Comparison of ENCODE assay signal across 8 mouse cellular contexts in the genomic region with DNA sequence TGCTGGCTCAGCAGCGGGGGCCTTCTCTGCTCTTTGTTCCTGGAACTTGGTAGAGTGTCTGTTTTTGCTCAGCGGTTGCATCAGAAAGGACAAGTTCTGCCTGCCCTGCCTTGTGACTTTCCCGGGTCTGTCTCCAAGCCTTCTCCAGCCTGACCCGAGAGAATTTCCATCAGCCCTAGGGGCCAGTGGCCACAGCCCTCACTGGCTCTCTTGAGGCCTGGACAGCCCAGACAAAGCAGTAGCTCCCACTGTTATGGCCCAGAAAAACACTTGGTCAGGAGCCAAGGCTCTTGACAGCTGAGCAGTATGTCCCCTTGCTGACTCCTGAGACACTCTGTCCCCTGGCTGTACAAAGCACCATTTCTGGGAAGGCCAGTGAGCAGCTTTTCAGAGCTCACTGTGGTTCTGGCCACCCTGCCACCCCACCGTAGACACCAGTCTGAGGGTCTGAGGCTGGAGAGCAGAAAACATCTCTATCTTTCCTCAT. TPM values are rescaled to one million over a fixed set of nuclear protein-coding genes. Genes with fewer than 3 reads are reported as not detected.
A peak's percentile ranks its signal among the peaks of the same experiment; 100 is the strongest.
DNase-seq lines count a peak whose midpoint lies in the region; ATAC-seq and TF ChIP-seq lines count a peak whose summit lies in the region.

A gene (plus strand): TSS at position 437 of the 487 bp plus-strand sequence.

- TF ChIP-seq POLR2A in olfactory bulb, adult 2 months (IDR thresholded peaks at IDR 0.05; ENCODE audit: insufficient read depth, low read depth, low read length), result no peak

- peak; percentile 84 for DNase-seq in adrenal gland, postnatal 10 days
- no peak for DNase-seq in forebrain, embryonic 10.5 days (ENCODE audit: extremely low spot score, low spot score)
- DNase-seq in kidney, postnatal 14 days, result peak; percentile 93
- no peak for DNase-seq in spleen, postnatal 4 days (ENCODE audit: low spot score in 2 of 2)

- 40% methylated on average over 5 of the region's 5 CpGs for WGBS in forebrain, embryonic 10.5 days
- WGBS in heart, embryonic 14.5 days, result 16% methylated on average over 5 of the region's 5 CpGs
- 55% methylated on average over 5 of the region's 5 CpGs for WGBS in liver, embryonic 12.5 days (ENCODE audit: insufficient replicate concordance)
- WGBS in olfactory bulb, adult 2 months, result 33% methylated on average over 5 of the region's 5 CpGs

- H3K9me3 ChIP-seq in E14TG2a.4 (ENCODE audit: low read length), result no peaks in the 10 kb centered on the region
- no peaks in the 10 kb centered on the region for H3K9me3 ChIP-seq in forebrain, embryonic 10.5 days
- no peaks in the 10 kb centered on the region for H3K9me3 ChIP-seq in heart, embryonic 14.5 days (ENCODE audit: control insufficient read depth, low read length)
- no peaks in the 10 kb centered on the region for H3K9me3 ChIP-seq in liver, embryonic 12.5 days (replicated peaks)

- peaks cover 39% of the 10 kb centered on the region for H3K36me3 ChIP-seq in E14TG2a.4 (ENCODE audit: insufficient read depth, low read length)
- H3K36me3 ChIP-seq in forebrain, embryonic 10.5 days (replicated peaks), result peaks cover 48% of the 10 kb centered on the region
- peaks cover 33% of the 10 kb centered on the region for H3K36me3 ChIP-seq in heart, embryonic 14.5 days (ENCODE audit: control insufficient read depth, insufficient read depth, low read length)
- H3K36me3 ChIP-seq in liver, embryonic 12.5 days, result peaks cover 44% of the 10 kb centered on the region

- H3K27ac ChIP-seq in forebrain, embryonic 10.5 days, result peak within 1 kb of the TSS; percentile 81
- peak within 1 kb of the TSS; percentile 92 to 96 for H3K27ac ChIP-seq in heart, embryonic 14.5 days (replicated peaks in 1 of 2; ENCODE audit: control insufficient read depth in 1 of 2, insufficient read depth in 1 of 2, low read depth in 2 of 2, low read length in 2 of 2)
- H3K27ac ChIP-seq in liver, embryonic 12.5 days, result peak within 1 kb of the TSS; percentile 72
- peak within 1 kb of the TSS; percentile 84 for H3K27ac ChIP-seq in olfactory bulb, adult 2 months (ENCODE audit: insufficient read depth, low read depth, low read length)

- H3K4me1 ChIP-seq in E14TG2a.4 (replicated peaks; ENCODE audit: low read depth, low read length), result peaks cover 79% of the 10 kb centered on the region
- peaks cover 30% of the 10 kb centered on the region for H3K4me1 ChIP-seq in forebrain, embryonic 10.5 days
- peaks cover 41 to 60% of the 10 kb centered on the region in 2 experiments for H3K4me1 ChIP-seq in heart, embryonic 14.5 days (ENCODE audit: control insufficient read depth in 2 of 2, insufficient read depth in 2 of 2, low read length in 2 of 2)
- peaks cover 34% of the 10 kb centered on the region for H3K4me1 ChIP-seq in liver, embryonic 12.5 days
- H3K4me1 ChIP-seq in olfactory bulb, adult 2 months (ENCODE audit: control insufficient read depth, insufficient read depth, low read length), result peaks cover 20% of the 10 kb centered on the region

- H3K4me3 ChIP-seq in E14TG2a.4 (replicated peaks; ENCODE audit: low read length), result peak within 1 kb of the TSS; percentile 30
- peak within 1 kb of the TSS; percentile 26 for H3K4me3 ChIP-seq in forebrain, embryonic 10.5 days
- peak within 1 kb of the TSS; percentile 1 to 2; a peak in 2 of 4 replicates for H3K4me3 ChIP-seq in heart, embryonic 14.5 days (ENCODE audit: control insufficient read depth in 1 of 2, insufficient read depth in 1 of 2, low read depth in 1 of 2, low read length in 2 of 2)
- peak within 1 kb of the TSS; percentile 25 for H3K4me3 ChIP-seq in liver, embryonic 12.5 days
- H3K4me3 ChIP-seq in olfactory bulb, adult 2 months (ENCODE audit: insufficient read depth, low read depth, low read length), result no peak within 1 kb of the TSS

- TF ChIP-seq CTCF in E14TG2a.4 (conservative IDR thresholded peaks at IDR 0.05; ENCODE audit: low read length), result no peak
- no peak for TF ChIP-seq CTCF in olfactory bulb, adult 2 months (IDR thresholded peaks at IDR 0.05; ENCODE audit: insufficient read depth, low read depth, low read length)

- ATAC-seq in heart, embryonic 14.5 days (ENCODE audit: insufficient number of reproducible peaks, insufficient read depth, low FRiP score, low read depth), result peak; percentile 68
- no peak for ATAC-seq in liver, embryonic 12.5 days

- no peaks in the 10 kb centered on the region for H3K27me3 ChIP-seq in E14TG2a.4 (ENCODE audit: insufficient read depth, low read length)
- H3K27me3 ChIP-seq in forebrain, embryonic 10.5 days (ENCODE audit: poor library complexity, severe bottlenecking), result no peaks in the 10 kb centered on the region
- H3K27me3 ChIP-seq in heart, embryonic 14.5 days (ENCODE audit: control insufficient read depth, insufficient read depth, low read length), result no peaks in the 10 kb centered on the region
- H3K27me3 ChIP-seq in liver, embryonic 12.5 days (replicated peaks), result no peaks in the 10 kb centered on the region

- H3K4me2 ChIP-seq in heart, embryonic 14.5 days (ENCODE audit: low read length), result peak within 1 kb of the TSS; percentile 53
- peak within 1 kb of the TSS; percentile 40 for H3K4me2 ChIP-seq in liver, embryonic 12.5 days

- peak within 1 kb of the TSS; percentile 66 for H3K9ac ChIP-seq in heart, embryonic 14.5 days (ENCODE audit: low read length)
- peak within 1 kb of the TSS; percentile 29 for H3K9ac ChIP-seq in liver, embryonic 12.5 days

RNA-seq across cellular contexts. Expression of the gene that starts here (rescaled TPM):
- total RNA-seq in adrenal gland, postnatal 10 days (2021), result 10 to 100 TPM; 23.7 to 24.1 TPM
- polyA plus RNA-seq in forebrain, embryonic 10.5 days (2016; fragmentation: Nextera tagmentation; extraction: Ambion mirVana), result 2.7 and 3.4 TPM in 2 replicates
- polyA plus RNA-seq in heart, embryonic 14.5 days (2014; fragmentation: Nextera tagmentation; extraction: Ambion mirVana), result 10.8 TPM in 2 replicates
- polyA plus RNA-seq in liver, embryonic 12.5 days (2016; fragmentation: Nextera tagmentation; extraction: Ambion mirVana), result 6.9 and 7.4 TPM in 2 replicates
- polyA plus RNA-seq in olfactory bulb, adult 2 months (2012; ENCODE audit: insufficient read depth, insufficient read length, low replicate concordance, missing spikeins), result not detected in 2 replicates

Comparison
In these comparisons a context has a peak if more than half of its experiments do, and no peak if none do; other contexts are left out.
1. DNase-seq: peak in adrenal gland, postnatal 10 days (single experiment) and kidney, postnatal 14 days (single experiment); none in forebrain, embryonic 10.5 days (single experiment) and spleen, postnatal 4 days (0 of 2).
2. Peak in every context shown above with its lines, with median percentiles within 50 percentile points of each other: H3K27ac ChIP-seq.